Mouse (Mus musculus) liver, embryonic 18 days (tissue): Measurements from ENCODE around the gene Tmem239. TPM values are rescaled to one million over a fixed set of nuclear protein-coding genes. Genes with fewer than 3 reads are reported as not detected.

ENCODE experiments used
- polyA plus RNA-seq: library from polyadenylated mRNA; depleted of rRNA; stranded (reverse); fragments of >200 nt; gene quantifications from 2 replicates; pipeline ENCODE4 v1.2.3, GENCODE M21; 2012; rRNA removed

Gene Tmem239
- not detected in 2 replicates for polyA plus RNA-seq

GRCm38 (mm10) chr2:130406178-130406577 lies at the start of gene Tmem239:
Tmem239 (plus strand) TSS chr2:130406478.

GRCm38 (mm10) chr2:130397186-130397985 lies 8.9 kb upstream of the Tmem239 start, which contains the start of gene Cpxm1:
Cpxm1 (minus strand) TSS chr2:130397574.

GRCm38 (mm10) chr2:130404939-130405338 lies 1.3 kb upstream of the Tmem239 start, which contains the start of the genes Gm28372 and 1700020A23Rik:
Gm28372 (plus strand) TSS chr2:130405239.
1700020A23Rik (plus strand) TSS chr2:130405259.

GRCm38 (mm10) chr2:130424126-130424853 lies 18.0 kb downstream of the Tmem239 start, which contains the start of the genes Vps16 and Pced1a:
Vps16 (plus strand) TSS chr2:130424339.
Pced1a (minus strand) TSS chr2:130424701.

DNA sequence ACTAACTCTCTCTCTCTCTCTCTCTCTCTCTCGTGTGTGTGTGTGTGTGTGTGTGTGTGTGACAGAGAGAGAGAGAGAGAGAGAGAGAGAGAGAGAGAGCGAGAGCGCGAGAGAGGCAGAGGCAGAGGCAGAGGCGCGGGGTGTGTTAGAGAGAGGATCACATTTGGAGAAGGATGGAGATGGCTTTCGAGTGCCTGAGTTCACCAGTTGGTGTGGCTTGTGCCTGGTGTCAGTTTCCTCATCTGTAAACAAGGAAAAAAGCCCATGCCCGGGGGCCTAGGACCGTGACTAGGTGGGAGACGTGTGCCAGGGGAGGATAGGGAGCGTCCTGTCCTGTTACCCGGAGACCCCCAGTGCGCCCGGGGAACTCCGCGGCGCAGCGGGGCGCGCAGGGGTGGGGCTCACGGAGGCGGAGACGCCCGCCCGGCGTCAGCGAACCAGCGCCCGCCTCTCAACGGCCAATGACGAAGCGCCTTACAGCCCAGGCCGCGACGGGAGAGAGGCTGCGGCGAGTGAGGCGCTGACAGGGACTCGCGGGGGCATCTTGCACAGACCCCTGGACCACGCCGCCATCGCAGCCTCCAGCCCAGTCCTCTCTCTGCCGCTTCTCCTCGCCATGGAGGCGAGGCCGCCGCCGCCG lies 43.6 kb downstream of the Tmem239 start, which contains the start of gene Ptpra:
Ptpra (plus strand) TSS at position 485 of the 640 bp plus-strand sequence.

Other genes with a start within 250 kb of the Tmem239 start
- 117 and 128 TPM in 2 replicates for gene Snrpb, start 227.1 kb upstream of the Tmem239 start, polyA plus RNA-seq
- not detected in 2 replicates for gene Tmc2, start 211.3 kb upstream of the Tmem239 start, polyA plus RNA-seq
- 92.8 and 110 TPM in 2 replicates for gene Nop56, start 132.0 kb upstream of the Tmem239 start, polyA plus RNA-seq
- 125 and 135 TPM in 2 replicates for gene Idh3b, start 121.9 kb upstream of the Tmem239 start, polyA plus RNA-seq
- 0.36 and 0.48 TPM in 2 replicates for gene Ebf4, start 111.3 kb upstream of the Tmem239 start, polyA plus RNA-seq
- 1.2 and 1.6 TPM in 2 replicates for gene Cpxm1, start 8.9 kb upstream of the Tmem239 start, polyA plus RNA-seq
- not detected in 2 replicates for gene Gm28372, start 1.2 kb upstream of the Tmem239 start, polyA plus RNA-seq
- not detected in 2 replicates for gene 1700020A23Rik, start 1.2 kb upstream of the Tmem239 start, polyA plus RNA-seq
- 30.3 and 37.0 TPM in 2 replicates for gene Vps16, start 17.9 kb downstream of the Tmem239 start, polyA plus RNA-seq
- gene Pced1a, start 18.2 kb downstream of the Tmem239 start, polyA plus RNA-seq, result 8.6 and 9.5 TPM in 2 replicates
- gene Ptpra, start 43.8 kb downstream of the Tmem239 start, polyA plus RNA-seq, result 19.0 and 19.6 TPM in 2 replicates
- 19.6 and 20.9 TPM in 2 replicates for gene Mrps26, start 157.3 kb downstream of the Tmem239 start, polyA plus RNA-seq
- not detected in 2 replicates for gene Oxt, start 169.7 kb downstream of the Tmem239 start, polyA plus RNA-seq
- not detected in 2 replicates for gene Avp, start 176.1 kb downstream of the Tmem239 start, polyA plus RNA-seq
- gene Fastkd5, start 223.5 kb downstream of the Tmem239 start, polyA plus RNA-seq, result 3.1 and 3.3 TPM in 2 replicates
- 2.2 and 2.4 TPM in 2 replicates for gene Ubox5, start 223.6 kb downstream of the Tmem239 start, polyA plus RNA-seq
- gene Lzts3, start 236.3 kb downstream of the Tmem239 start, polyA plus RNA-seq, result 4.8 and 5.6 TPM in 2 replicates